Mouse (Mus musculus) lung, embryonic 15.5 days (tissue): ENCODE results near the gene Cyp3a13. TPM values are rescaled to one million over a fixed set of nuclear protein-coding genes. Genes with fewer than 3 reads are reported as not detected.
"Not testable (repeated sequence)": the region's sequence is repeated elsewhere in the genome, so short reads cannot be mapped to it uniquely, and the experiment has no call there.

Experiments
- ATAC-seq: fragments of 200-750 bp; cut with Nextera tagmentation; 2 replicates; pipeline ENCODE4 v1.8.0; 2017; ENCODE audit warnings: moderate number of reproducible peaks, borderline replicate concordance; ENCODE audit not compliant: low FRiP score, low TSS enrichment; ENCODE audit errors: extremely low read depth
- H3K27ac ChIP-seq: fragments of 300-500 bp; sonication (generic); 2 replicates; pipeline ENCODE4 v1.5.1; 2015; ENCODE audit warnings: moderate library complexity, mild to moderate bottlenecking, inconsistent platforms
- H3K27me3 ChIP-seq: fragments of 300-500 bp; sonication (generic); 2 replicates; pipeline ENCODE4 v1.6.1; 2015; ENCODE audit warnings: inconsistent platforms
- H3K36me3 ChIP-seq: fragments of 300-500 bp; sonication (generic); 2 replicates; pipeline ENCODE4 v1.6.1; 2015; ENCODE audit warnings: inconsistent platforms
- H3K4me1 ChIP-seq: fragments of 300-500 bp; sonication (generic); 2 replicates; pipeline ENCODE4 v1.6.1; 2015; ENCODE audit warnings: inconsistent platforms
- H3K4me2 ChIP-seq: fragments of 300-500 bp; sonication (generic); 2 replicates; pipeline ENCODE4 v1.6.1; 2015; ENCODE audit warnings: inconsistent platforms, mild to moderate bottlenecking, moderate library complexity
- H3K4me3 ChIP-seq: fragments of 300-500 bp; sonication (generic); 2 replicates; pipeline ENCODE4 v1.5.1; 2015; ENCODE audit warnings: mild to moderate bottlenecking, inconsistent platforms
- H3K9ac ChIP-seq: fragments of 300-500 bp; sonication (generic); 2 replicates; pipeline ENCODE4 v1.6.1; 2015; ENCODE audit warnings: inconsistent platforms
- H3K9me3 ChIP-seq: fragments of 300-500 bp; sonication (generic); 2 replicates; pipeline ENCODE4 v1.6.1; 2016; ENCODE audit warnings: inconsistent platforms
- WGBS: fragments of 180-500 bp; shearing (Covaris S2); methylation state at CpG from one replicate; pipeline ENCODE4 v1.1.7; 2015; 5-methylcytosine and 5-hydroxymethylcytosine counted together
- polyA plus RNA-seq: library from polyadenylated mRNA; unstranded; fragments of >200 nt; fragmentation: Nextera tagmentation; extraction: Ambion mirVana; gene quantifications from 2 replicates; pipeline ENCODE4 v1.2.1, GENCODE M21; 2015

Cyp3a13 gene
- polyA plus RNA-seq, 1 experiment from 2014 or later, result 0.37 TPM

DNA sequence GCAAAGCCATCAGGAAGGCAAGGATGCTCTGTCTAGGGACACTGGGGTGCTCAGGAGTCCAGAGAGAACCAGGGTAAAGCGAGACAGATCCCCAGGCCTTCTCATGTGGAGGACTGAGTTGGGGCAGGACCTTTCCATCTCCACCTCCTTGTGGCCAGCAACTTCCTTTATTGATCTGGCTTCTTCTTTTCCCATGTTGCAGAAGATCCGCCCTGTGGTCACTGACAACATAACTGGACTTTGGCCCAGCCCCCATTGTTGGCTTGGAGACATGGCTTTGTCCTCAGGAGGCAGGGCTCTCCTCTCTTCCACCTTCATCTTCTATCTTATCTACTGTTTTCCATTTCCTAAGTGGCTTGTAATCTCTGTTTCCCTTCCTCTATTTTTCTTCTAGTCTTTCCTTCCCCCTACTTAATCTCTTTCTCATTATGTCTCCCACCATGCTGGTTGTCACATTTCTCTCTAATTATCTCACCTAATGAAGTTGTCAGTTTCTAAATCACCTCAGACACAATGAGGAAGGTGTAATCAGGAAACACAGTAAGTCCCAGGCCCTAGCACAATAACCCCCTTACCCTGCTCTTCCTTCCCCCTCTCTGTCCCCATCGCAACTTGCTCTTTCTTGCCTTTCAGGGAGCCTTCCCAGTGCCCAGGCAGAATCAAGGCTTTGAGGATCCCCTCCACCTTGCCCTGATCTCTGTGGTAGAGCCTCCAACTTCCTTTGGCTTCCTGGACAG is 49.6 kb downstream of the Cyp3a13 start, which contains the start of gene Pilrb2:
TSS of gene Pilrb2 (minus strand) at position 172 of the 737 bp plus-strand sequence.
- H3K36me3 ChIP-seq, H3K4me1 ChIP-seq, ATAC-seq, H3K9ac ChIP-seq, H3K4me3 ChIP-seq, H3K4me2 ChIP-seq, H3K27me3 ChIP-seq, H3K27ac ChIP-seq, H3K9me3 ChIP-seq: not testable (repeated sequence)
- 50% methylated on average over 3 of the region's 3 CpGs for WGBS

- H3K36me3 ChIP-seq, H3K27me3 ChIP-seq, H3K9ac ChIP-seq, H3K9me3 ChIP-seq, H3K4me3 ChIP-seq, H3K4me2 ChIP-seq, H3K4me1 ChIP-seq: not testable (repeated sequence)
- peak; percentile 87; the same call in 1 of the 2 replicates for ATAC-seq
- H3K27ac ChIP-seq, result 0 out of 2 replicates have a peak overlapping the region, but pooled peaks have one; percentile 4
- WGBS, result 34% methylated on average over 2 of the region's 2 CpGs
Observed at GRCm38 (mm10) chr5:137868600-137868999, 52.8 kb downstream of the Cyp3a13 start.

DNA sequence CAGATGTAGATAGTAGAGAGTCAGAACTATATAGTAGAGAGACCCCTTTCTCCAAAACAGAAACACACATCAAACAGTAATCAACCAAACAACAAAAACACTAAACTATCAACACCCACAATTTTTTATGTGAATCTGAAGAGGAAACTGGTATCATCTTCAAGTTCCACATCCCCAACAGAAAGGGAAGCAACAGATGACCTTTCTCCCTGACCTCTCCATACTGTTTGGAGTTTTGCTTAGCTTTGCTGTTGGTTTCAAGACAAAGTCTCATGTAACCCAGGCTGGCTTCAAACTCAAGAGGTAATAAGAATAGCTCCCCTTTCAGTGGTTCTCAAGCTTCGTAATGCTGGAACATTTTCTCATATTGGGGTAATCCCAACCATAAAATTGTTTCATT is 57.4 kb downstream of the Cyp3a13 start:
- not testable (repeated sequence) for H3K36me3 ChIP-seq, H3K27me3 ChIP-seq, H3K27ac ChIP-seq, H3K4me1 ChIP-seq, H3K4me2 ChIP-seq, H3K9ac ChIP-seq, H3K4me3 ChIP-seq, ATAC-seq, H3K9me3 ChIP-seq
- 86% methylated on average over 1 of the region's 1 CpGs for WGBS

DNA sequence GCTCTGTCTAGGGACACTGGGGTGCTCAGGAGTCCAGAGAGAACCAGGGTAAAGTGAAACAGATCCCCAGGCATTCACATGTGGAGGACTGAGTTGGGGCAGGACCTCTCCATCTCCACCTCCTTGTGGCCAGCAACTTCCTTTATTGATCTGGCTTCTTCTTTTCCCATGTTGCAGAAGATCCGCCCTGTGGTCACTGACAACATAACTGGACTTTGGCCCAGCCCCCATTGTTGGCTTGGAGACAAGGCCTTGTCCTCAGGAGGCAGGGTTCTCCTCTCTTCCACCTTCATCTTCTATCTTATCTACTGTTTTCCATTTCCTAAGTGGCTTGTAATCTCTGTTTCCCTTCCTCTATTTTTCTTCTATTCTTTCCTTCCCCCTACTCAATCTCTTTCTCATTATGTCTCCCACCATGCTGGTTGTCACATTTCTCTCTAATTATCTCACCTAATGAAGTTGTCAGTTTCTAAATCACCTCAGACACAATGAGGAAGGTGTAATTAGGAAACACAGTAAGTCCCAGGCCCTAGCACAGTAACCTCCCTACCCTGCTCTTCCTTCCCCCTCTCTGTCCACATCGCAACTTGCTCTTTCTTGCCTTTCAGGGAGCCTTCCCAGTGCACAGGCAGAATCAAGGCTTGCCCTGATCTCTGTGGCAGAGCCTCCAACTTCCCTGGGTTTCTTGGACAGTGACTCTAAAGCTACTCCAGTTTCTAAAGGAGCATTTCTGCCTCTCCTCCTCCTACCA is 63.3 kb downstream of the Cyp3a13 start, which contains the start of gene Pilrb1:
TSS of gene Pilrb1 (minus strand) at position 147 of the 751 bp plus-strand sequence.
- H3K4me1 ChIP-seq, ATAC-seq, H3K27ac ChIP-seq, H3K9me3 ChIP-seq, H3K27me3 ChIP-seq, H3K4me2 ChIP-seq, H3K9ac ChIP-seq, H3K4me3 ChIP-seq, H3K36me3 ChIP-seq: not testable (repeated sequence)
- 61% methylated on average over 2 of the region's 2 CpGs for WGBS

- H3K4me3 ChIP-seq, H3K27me3 ChIP-seq, H3K4me2 ChIP-seq, H3K9me3 ChIP-seq, H3K27ac ChIP-seq, H3K36me3 ChIP-seq, ATAC-seq, H3K4me1 ChIP-seq, H3K9ac ChIP-seq: not testable (repeated sequence)
- 57% methylated on average over 5 of the region's 5 CpGs for WGBS
Observed at GRCm38 (mm10) chr5:137856870-137857269, 64.5 kb downstream of the Cyp3a13 start.

- H3K36me3 ChIP-seq, H3K27me3 ChIP-seq, H3K9me3 ChIP-seq, H3K4me2 ChIP-seq, H3K4me1 ChIP-seq, H3K9ac ChIP-seq, H3K4me3 ChIP-seq, H3K27ac ChIP-seq: not testable (repeated sequence)
- peak; percentile 92 for ATAC-seq
- WGBS, result 33% methylated on average over 3 of the region's 3 CpGs
Observed at GRCm38 (mm10) chr5:137854907-137855306, 66.5 kb downstream of the Cyp3a13 start.

DNA sequence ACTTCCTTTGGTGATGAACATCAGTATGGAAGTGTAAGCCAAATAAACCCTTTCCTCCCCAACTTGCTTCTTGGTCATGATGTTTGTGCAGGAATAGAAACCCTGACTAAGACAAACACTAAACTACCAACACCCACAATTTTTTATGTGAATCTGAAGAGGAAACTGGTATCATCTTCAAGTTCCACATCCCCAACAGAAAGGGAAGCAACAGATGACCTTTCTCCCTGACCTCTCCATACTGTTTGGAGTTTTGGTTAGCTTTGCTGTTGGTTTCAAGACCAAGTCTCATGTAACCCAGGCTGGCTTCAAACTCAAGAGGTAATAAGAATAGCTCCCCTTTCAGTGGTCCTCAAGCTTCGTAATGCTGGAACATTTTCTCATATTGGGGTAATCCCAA is 71.1 kb downstream of the Cyp3a13 start:
- H3K4me2 ChIP-seq, H3K27me3 ChIP-seq, H3K4me3 ChIP-seq, H3K4me1 ChIP-seq, ATAC-seq, H3K27ac ChIP-seq, H3K9me3 ChIP-seq, H3K9ac ChIP-seq, H3K36me3 ChIP-seq: not testable (repeated sequence)
- 85% methylated on average over 1 of the region's 1 CpGs for WGBS

Other genes starting within 250 kb of the Cyp3a13 start
- gene Agfg2, start 236.9 kb downstream of the Cyp3a13 start, polyA plus RNA-seq, result 15.5 and 16.7 TPM in 2 replicates
- 1.6 and 1.8 TPM in 2 replicates for gene Nyap1, start 180.0 kb downstream of the Cyp3a13 start, polyA plus RNA-seq
- 136 and 150 TPM in 2 replicates for gene Tsc22d4, start 175.9 kb downstream of the Cyp3a13 start, polyA plus RNA-seq
- gene Ppp1r35, start 142.8 kb downstream of the Cyp3a13 start, polyA plus RNA-seq, result 33.7 and 33.9 TPM in 2 replicates
- gene Mepce, start 134.0 kb downstream of the Cyp3a13 start, polyA plus RNA-seq, result 11.5 and 12.3 TPM in 2 replicates
- 23.1 and 28.2 TPM in 2 replicates for gene Zcwpw1, start 133.8 kb downstream of the Cyp3a13 start, polyA plus RNA-seq
- gene Pilra, start 85.3 kb downstream of the Cyp3a13 start, polyA plus RNA-seq, result 3.4 and 4.0 TPM in 2 replicates
- gene Pilrb1, start 63.5 kb downstream of the Cyp3a13 start, polyA plus RNA-seq, result 0.76 and 0.78 TPM in 2 replicates
- gene Pilrb2, start 49.8 kb downstream of the Cyp3a13 start, polyA plus RNA-seq, result 0.83 and 1.1 TPM in 2 replicates
- 0.10 and 0.12 TPM in 2 replicates for gene Gjc3, start 41.5 kb upstream of the Cyp3a13 start, polyA plus RNA-seq
- 0.17 TPM in 1 of 2 replicates, not detected in the other for gene Azgp1, start 59.9 kb upstream of the Cyp3a13 start, polyA plus RNA-seq
- not detected in 2 replicates for gene Smok3a, start 99.6 kb upstream of the Cyp3a13 start, polyA plus RNA-seq
- gene Smok3b, start 99.8 kb upstream of the Cyp3a13 start, polyA plus RNA-seq, result not detected in 2 replicates
- not detected in 2 replicates for gene Smok3c, start 131.6 kb upstream of the Cyp3a13 start, polyA plus RNA-seq
- gene Zkscan1, start 163.5 kb upstream of the Cyp3a13 start, polyA plus RNA-seq, result 15.8 and 16.6 TPM in 2 replicates
- gene Zscan21, start 195.3 kb upstream of the Cyp3a13 start, polyA plus RNA-seq, result 61.3 and 66.3 TPM in 2 replicates
- 20.8 and 21.3 TPM in 2 replicates for gene Zfp113, start 234.1 kb upstream of the Cyp3a13 start, polyA plus RNA-seq
- gene Cops6, start 239.5 kb upstream of the Cyp3a13 start, polyA plus RNA-seq, result 316 and 320 TPM in 2 replicates